Mouse (Mus musculus) intestine, postnatal 0 days (tissue): ENCODE results near the gene Nfkbil1. TPM values are rescaled to one million over a fixed set of nuclear protein-coding genes. Genes with fewer than 3 reads are reported as not detected.

ENCODE experiments used
- ATAC-seq: fragments of 200-750 bp; cut with Nextera tagmentation; 2 replicates; pipeline ENCODE4 v1.8.0; 2017; ENCODE audit warnings: mild to moderate bottlenecking, moderate TSS enrichment, moderate library complexity
- H3K27ac ChIP-seq: fragments of 300-500 bp; sonication (generic); 2 replicates; pipeline ENCODE4 v1.5.1; 2014; ENCODE audit warnings: mild to moderate bottlenecking, low read depth, low read length, moderate library complexity
- H3K27me3 ChIP-seq: fragments of 300-500 bp; sonication (generic); replicated peaks from 2 replicates; pipeline ENCODE4 v1.6.1; 2014; ENCODE audit warnings: low read length, mixed read lengths; ENCODE audit not compliant: control insufficient read depth, insufficient read depth
- H3K36me3 ChIP-seq: fragments of 300-500 bp; sonication (generic); 2 replicates; pipeline ENCODE4 v1.6.1; 2014; ENCODE audit warnings: mild to moderate bottlenecking, moderate library complexity; ENCODE audit not compliant: control insufficient read depth, insufficient read depth
- H3K4me1 ChIP-seq: fragments of 300-500 bp; sonication (generic); replicated peaks from 2 replicates; pipeline ENCODE4 v1.6.1; 2014; ENCODE audit warnings: antibody characterized with exemption, low read length, mixed read lengths; ENCODE audit not compliant: control insufficient read depth, insufficient read depth
- H3K4me2 ChIP-seq: fragments of 300-500 bp; sonication (generic); replicated peaks from 2 replicates; pipeline ENCODE4 v1.6.1; 2014; ENCODE audit warnings: low read depth, mild to moderate bottlenecking, moderate library complexity
- H3K4me3 ChIP-seq: fragments of 300-500 bp; sonication (generic); 2 replicates; pipeline ENCODE4 v1.5.1; 2014; ENCODE audit warnings: low read depth, low read length
- H3K9ac ChIP-seq: fragments of 300-500 bp; sonication (generic); 2 replicates; pipeline ENCODE4 v1.6.1; 2014; ENCODE audit warnings: mild to moderate bottlenecking, low read depth, low read length
- H3K9me3 ChIP-seq: fragments of 300-500 bp; sonication (generic); 2 replicates; pipeline ENCODE4 v1.6.1; 2016; ENCODE audit warnings: mixed run types; ENCODE audit not compliant: control insufficient read depth
- CTCF ChIP-seq: sonication (generic); IDR thresholded peaks from 2 replicates; pipeline ENCODE4 v1.5.1; 2016; ENCODE audit warnings: low read depth, mild to moderate bottlenecking, control low read depth, antibody characterized with exemption, moderate library complexity
- WGBS: fragments of 180-500 bp; shearing (Covaris S2); extraction: QIAGEN DNeasy Blood & Tissue Kit; methylation state at CpG from one replicate; pipeline ENCODE4 v1.1.7; 2014; 5-methylcytosine and 5-hydroxymethylcytosine counted together
- polyA plus RNA-seq: library from polyadenylated mRNA; unstranded; fragments of >200 nt; fragmentation: Nextera tagmentation; extraction: Ambion mirVana; gene quantifications from 2 replicates; pipeline ENCODE4 v1.2.1, GENCODE M21; 2015

Nfkbil1 gene
- polyA plus RNA-seq, 1 experiment from 2014 or later, result 8.1 TPM

DNA sequence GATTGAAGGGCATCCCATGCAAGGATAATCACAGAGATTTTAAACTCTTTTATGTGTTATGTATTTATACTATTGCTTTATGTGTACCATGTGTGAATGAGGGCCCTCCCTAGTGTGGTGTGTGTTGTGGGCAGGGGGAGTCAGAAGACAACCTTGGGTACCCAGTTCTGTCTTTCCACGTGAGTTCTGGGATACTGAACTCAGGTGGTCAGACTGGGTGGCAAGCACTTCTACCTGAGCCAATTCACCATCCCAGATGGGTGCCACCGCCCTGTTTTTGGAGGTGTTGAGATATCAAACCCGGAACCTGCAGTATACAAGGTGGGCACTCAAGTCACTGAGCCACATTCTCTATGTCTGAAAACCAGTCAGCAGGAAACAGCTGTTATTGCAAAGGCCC lies 36.7 kb upstream of the Nfkbil1 start:
- WGBS, result 64% methylated on average over 3 of the region's 3 CpGs
- Histone ChIP-seq H3K4me2 (no peak overlapping the region), H3K27me3 (0 out of 2 replicates have a peak, but pooled peaks cover 9% of the 10 kb centered on the region), H3K4me1 (no peaks in the 10 kb centered on the region), H3K4me3 (no peak overlapping the region), H3K9ac (no peak overlapping the region), H3K36me3 (no peaks in the 10 kb centered on the region), H3K9me3 (no peaks in the 10 kb centered on the region), H3K27ac (no peak overlapping the region)
- no peak for ATAC-seq
- TF ChIP-seq CTCF, result no peak

DNA sequence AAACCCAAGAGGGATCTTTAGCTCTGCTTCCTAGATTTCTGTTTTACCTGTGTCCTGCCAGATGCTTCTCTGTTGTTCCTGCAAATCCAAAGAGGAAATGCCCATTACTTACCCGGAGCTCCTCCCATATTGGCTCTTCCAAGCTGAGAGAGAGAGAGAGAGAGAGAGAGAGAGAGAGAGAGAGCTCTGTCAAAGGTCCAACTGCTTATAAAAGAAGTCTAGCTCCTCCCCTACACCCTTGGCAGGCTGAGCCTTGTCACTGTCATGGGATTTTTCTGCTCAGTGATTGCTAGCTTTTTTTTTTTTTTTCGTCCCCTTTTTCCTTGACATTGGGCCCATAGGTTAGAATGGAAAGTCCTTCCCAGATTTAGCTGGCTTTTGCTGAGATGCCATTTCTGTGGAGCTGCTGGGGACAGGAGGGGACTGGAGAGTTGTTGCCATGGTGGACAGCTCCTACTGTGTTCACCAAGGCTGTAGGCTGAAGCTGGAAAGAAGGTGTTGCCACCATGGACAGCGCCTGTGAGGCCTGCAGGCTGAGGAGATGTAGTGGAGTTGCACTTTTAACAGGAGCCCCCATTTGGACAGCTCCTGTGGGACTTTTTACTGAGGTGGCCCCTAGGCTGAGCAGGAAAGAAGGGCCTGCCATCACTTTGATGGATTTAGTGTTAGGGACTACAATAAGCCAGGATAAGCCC lies 34.2 kb upstream of the Nfkbil1 start:
- H3K27me3 ChIP-seq, result no peaks in the 10 kb centered on the region
- H3K4me3 ChIP-seq, result no peak overlapping the region
- TF ChIP-seq CTCF, result no peak
- H3K9me3 ChIP-seq, result no peaks in the 10 kb centered on the region
- 0 out of 2 replicates have a peak, but pooled peaks have one; percentile 39 for ATAC-seq
- no peak overlapping the region for H3K27ac ChIP-seq
- no peaks in the 10 kb centered on the region for H3K4me1 ChIP-seq
- H3K9ac ChIP-seq, result no peak overlapping the region
- WGBS, result 30% methylated on average over 3 of the region's 3 CpGs
- no peak overlapping the region for H3K4me2 ChIP-seq
- H3K36me3 ChIP-seq, result peaks cover 13% of the 10 kb centered on the region; the same call in 1 of the 2 replicates

DNA sequence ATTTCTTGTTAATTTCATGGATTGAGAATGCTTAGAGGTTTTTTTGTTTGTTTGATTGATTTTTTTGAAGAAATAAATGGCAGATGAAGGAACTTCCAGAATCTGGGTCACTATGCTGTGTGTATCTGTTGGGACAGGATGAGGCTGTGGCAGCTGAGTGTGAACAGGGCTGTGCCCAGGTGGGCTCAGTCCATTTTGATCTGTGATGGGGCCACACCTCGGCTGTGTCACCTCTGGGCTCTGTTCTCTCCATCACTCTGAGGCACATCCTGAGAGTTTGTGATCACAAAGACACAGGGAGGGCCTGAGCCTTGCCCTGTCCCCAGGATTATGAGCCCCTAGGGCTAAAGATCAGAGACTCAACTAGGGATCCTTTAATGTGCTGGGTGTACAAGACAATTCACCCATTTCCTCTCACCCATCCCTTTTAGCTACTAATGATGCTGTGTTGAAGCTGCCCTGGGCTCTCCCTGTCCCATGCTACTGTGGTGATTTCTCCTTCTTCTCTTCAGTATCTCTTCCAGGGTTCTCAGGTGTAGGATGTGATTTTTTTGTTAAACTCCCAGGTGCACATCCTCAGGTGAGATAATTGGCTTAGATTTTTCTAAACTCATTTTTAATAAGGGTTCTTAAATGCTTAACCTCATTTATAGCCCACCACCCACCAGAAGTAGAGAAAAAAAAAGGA lies 32.0 kb upstream of the Nfkbil1 start:
- H3K4me3 ChIP-seq, result no peak overlapping the region
- H3K4me2 ChIP-seq, result no peak overlapping the region
- no peak overlapping the region for H3K9ac ChIP-seq
- WGBS, result 62% methylated on average over 1 of the region's 1 CpGs
- H3K27me3 ChIP-seq, result no peaks in the 10 kb centered on the region
- no peak for ATAC-seq
- H3K27ac ChIP-seq, result no peak overlapping the region
- no peak for TF ChIP-seq CTCF
- H3K36me3 ChIP-seq, result peaks cover 13% of the 10 kb centered on the region; the same call in 1 of the 2 replicates
- no peaks in the 10 kb centered on the region for H3K4me1 ChIP-seq
- H3K9me3 ChIP-seq, result no peaks in the 10 kb centered on the region

DNA sequence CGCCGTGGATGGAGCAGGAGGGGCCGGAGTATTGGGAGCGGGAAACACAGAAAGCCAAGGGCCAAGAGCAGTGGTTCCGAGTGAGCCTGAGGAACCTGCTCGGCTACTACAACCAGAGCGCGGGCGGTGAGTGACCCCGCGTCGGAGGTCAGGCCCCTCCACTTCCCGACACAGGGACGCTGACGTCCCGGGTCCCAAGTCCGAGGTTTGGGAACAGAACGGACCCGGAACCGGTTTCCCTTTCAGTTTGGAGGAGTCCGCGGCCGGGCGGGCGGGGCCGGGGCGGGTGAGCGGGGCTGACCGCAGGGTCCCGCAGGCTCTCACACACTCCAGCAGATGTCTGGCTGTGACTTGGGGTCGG lies 27.9 kb upstream of the Nfkbil1 start:
- peak overlapping the region; percentile 84 for H3K4me3 ChIP-seq
- no peaks in the 10 kb centered on the region for H3K27me3 ChIP-seq
- peak overlapping the region; percentile 68 for H3K9ac ChIP-seq
- no peaks in the 10 kb centered on the region for H3K4me1 ChIP-seq
- peak overlapping the region; percentile 89 for H3K27ac ChIP-seq
- WGBS, result under 1% methylated on average over 31 of the region's 31 CpGs
- TF ChIP-seq CTCF, result no peak
- peaks cover 13% of the 10 kb centered on the region; the same call in 1 of the 2 replicates for H3K36me3 ChIP-seq
- peak overlapping the region; percentile 100 for H3K4me2 ChIP-seq
- ATAC-seq, result peak; percentile 42
- no peaks in the 10 kb centered on the region for H3K9me3 ChIP-seq

DNA sequence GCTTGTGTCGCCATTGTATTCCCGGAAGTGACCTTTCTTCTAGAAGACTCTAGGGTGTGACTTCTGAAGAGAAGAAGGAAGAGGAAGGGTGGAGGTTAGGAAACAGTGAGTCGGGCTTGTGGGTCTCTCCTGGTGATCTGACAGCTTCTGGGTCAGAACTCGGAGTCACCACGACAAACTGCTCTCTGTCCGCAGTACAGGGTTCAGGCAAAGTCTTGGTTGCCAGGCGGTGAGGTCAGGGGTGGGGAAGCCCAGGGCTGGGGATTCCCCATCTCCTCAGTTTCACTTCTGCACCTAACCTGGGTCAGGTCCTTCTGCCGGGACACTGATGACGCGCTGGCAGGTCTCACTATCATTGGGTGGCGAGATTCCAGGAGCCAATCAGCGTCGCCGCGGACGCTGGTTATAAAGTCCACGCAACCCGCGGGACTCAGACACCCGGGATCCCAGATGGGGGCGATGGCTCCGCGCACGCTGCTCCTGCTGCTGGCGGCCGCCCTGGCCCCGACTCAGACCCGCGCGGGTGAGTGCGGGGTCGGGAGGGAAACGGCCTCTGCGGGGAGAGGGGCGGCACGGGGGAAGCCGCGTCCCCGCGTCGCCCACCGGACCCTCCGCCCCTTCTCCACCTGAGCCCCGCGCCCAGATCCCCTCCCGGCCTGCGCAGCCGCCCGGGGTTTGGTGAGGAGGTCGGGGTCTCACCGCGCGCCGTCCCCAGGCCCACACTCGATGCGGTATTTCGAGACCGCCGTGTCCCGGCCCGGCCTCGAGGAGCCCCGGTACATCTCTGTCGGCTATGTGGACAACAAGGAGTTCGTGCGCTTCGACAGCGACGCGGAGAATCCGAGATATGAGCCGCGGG lies 27.3 kb upstream of the Nfkbil1 start, which contains the start of gene H2-D1:
TSS of gene H2-D1 (plus strand) at position 67 of the 859 bp plus-strand sequence.
- Histone ChIP-seq H3K9me3 (no peaks in the 10 kb centered on the region), H3K4me1 (no peaks in the 10 kb centered on the region), H3K36me3 (peaks cover 13% of the 10 kb centered on the region; the same call in 1 of the 2 replicates), H3K9ac (peak within 1 kb of the TSS; percentile 68), H3K27me3 (no peaks in the 10 kb centered on the region), H3K27ac (peak within 1 kb of the TSS; percentile 89), H3K4me3 (peak within 1 kb of the TSS; percentile 84), H3K4me2 (peak within 1 kb of the TSS; percentile 100)
- WGBS, result under 1% methylated on average over 67 of the region's 73 CpGs
- TF ChIP-seq CTCF, result no peak
- peak; percentile 95 for ATAC-seq

DNA sequence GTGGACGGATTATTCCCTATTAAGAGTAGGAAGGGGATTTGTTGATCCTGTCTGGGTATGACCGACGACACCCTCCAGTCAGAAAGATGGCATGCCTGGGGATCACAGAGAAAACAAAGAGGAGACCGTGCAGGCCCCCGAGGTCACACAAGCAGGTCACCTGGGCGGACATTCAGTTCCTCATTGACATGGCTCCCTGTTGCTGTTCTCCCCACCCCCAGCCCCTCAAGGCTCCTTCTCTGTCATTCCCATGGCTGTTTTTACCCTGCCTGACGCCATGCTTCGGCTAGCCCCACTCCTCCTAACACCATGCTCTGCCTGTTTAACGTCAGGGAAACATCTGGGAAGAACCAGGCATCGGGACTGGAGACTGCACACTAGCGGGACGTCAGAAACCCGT lies 26.1 kb upstream of the Nfkbil1 start:
- no peak for ATAC-seq
- Histone ChIP-seq H3K4me3 (no peak overlapping the region), H3K4me1 (no peaks in the 10 kb centered on the region), H3K36me3 (peaks cover 8% of the 10 kb centered on the region; the same call in 1 of the 2 replicates), H3K27ac (no peak overlapping the region), H3K9ac (no peak overlapping the region), H3K27me3 (no peaks in the 10 kb centered on the region), H3K9me3 (no peaks in the 10 kb centered on the region), H3K4me2 (no peak overlapping the region)
- 73% methylated on average over 13 of the region's 13 CpGs for WGBS
- no peak for TF ChIP-seq CTCF
